Mouse (Mus musculus): ENCODE results near the gene Gtf3a. TPM values are rescaled to one million over a fixed set of nuclear protein-coding genes. Genes with fewer than 3 reads are reported as not detected.
"Not testable (repeated sequence)": the region's sequence is repeated elsewhere in the genome, so short reads cannot be mapped to it uniquely, and the experiment has no call there.

Gtf3a gene
- polyA plus RNA-seq, 1 experiment from 2014 or later: 112 TPM

DNA sequence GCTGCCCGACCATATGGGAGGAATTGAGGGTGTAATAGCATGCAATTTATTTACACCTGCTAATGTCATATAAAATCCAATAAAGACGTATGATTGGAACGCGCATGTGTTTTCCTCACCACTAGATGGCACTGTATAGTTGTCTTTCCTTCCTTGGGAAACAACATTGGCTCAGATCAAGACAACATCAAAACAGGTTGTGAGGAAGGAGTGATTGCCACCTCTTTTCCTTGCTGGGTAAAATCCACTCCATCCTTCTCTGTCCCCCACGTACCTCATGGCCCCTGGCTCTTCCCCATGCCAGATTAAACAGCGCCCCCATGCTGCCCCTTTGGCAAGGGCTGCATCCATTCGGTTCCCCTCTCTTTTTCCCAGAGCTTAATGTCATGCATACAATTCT, 8.2 kb upstream of the Gtf3a start:
- no peaks in the 10 kb centered on the region for H3K36me3 ChIP-seq
- no peaks in the 10 kb centered on the region for H3K9me3 ChIP-seq
- H3K4me2 ChIP-seq: 0 out of 2 replicates have a peak overlapping the region, but pooled peaks have one; percentile 7
- no peak overlapping the region for H3K9ac ChIP-seq
- no peak overlapping the region for H3K27ac ChIP-seq (replicated peaks)
- H3K4me3 ChIP-seq: no peak overlapping the region
- WGBS: 20% methylated on average over 7 of the region's 7 CpGs
- peaks cover 7% of the 10 kb centered on the region for H3K4me1 ChIP-seq (replicated peaks)
- H3K27me3 ChIP-seq: no peaks in the 10 kb centered on the region
- no peak for ATAC-seq (ENCODE audit: low FRiP score, low read depth)

- not testable (repeated sequence) for H3K9ac ChIP-seq; H3K27ac ChIP-seq (replicated peaks); H3K9me3 ChIP-seq; H3K4me1 ChIP-seq (replicated peaks); H3K4me3 ChIP-seq; ATAC-seq (ENCODE audit: low FRiP score, low read depth); H3K27me3 ChIP-seq; H3K4me2 ChIP-seq; H3K36me3 ChIP-seq
- WGBS: 48% methylated on average over 2 of the region's 2 CpGs
These were observed 6.5 kb upstream of the Gtf3a start for GRCm38 (mm10) chr5:146941939-146942338.

DNA sequence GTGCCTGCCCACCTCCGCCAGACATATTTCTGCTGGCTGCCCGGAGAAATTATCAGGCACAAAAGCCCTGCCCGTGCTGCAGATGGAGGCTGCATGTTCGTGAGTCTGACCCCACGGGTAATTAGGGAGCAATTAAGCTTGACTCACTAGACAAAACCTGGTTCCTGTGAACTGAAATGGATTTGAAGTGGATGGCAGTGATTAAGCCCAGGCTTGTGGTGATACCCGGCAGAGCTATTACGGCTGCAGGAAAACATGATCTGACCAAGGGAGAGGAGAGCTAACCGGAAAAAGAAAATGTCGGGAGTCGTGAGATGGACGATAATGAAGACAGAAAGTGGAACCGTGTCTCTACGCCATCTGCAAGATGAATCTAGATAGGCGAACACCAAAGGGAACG, 5.5 kb upstream of the Gtf3a start:
- H3K27me3 ChIP-seq: no peaks in the 10 kb centered on the region
- H3K4me2 ChIP-seq: no peak overlapping the region
- no peak overlapping the region for H3K27ac ChIP-seq (replicated peaks)
- H3K36me3 ChIP-seq: no peaks in the 10 kb centered on the region
- 75% methylated on average over 15 of the region's 15 CpGs for WGBS
- no peaks in the 10 kb centered on the region for H3K9me3 ChIP-seq
- H3K9ac ChIP-seq: no peak overlapping the region
- no peak overlapping the region for H3K4me3 ChIP-seq
- peaks cover 7% of the 10 kb centered on the region for H3K4me1 ChIP-seq (replicated peaks)
- no peak for ATAC-seq (ENCODE audit: low FRiP score, low read depth)

DNA sequence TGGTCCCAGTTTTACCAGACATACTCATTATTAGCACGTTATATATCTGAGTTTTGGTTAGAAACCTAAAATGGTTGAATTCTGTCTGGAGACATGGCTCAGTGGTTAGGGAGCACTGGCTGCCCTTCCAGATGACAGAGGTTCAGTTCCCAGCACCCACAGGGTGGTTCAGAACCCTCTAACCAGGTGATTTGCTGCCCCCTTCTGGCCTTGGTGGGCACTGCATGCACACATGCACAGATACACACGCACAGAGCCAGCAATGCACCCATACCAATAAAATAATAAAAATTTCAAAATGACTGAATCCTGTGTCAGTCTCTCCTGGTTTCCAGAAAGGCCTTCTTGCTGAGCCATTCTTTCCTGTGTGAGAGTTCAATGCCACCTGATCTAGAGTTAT, 3.9 kb upstream of the Gtf3a start:
- Histone ChIP-seq H3K4me2 (no peak overlapping the region), H3K27me3 (no peaks in the 10 kb centered on the region), H3K9me3 (no peaks in the 10 kb centered on the region), H3K27ac (replicated peaks) (no peak overlapping the region), H3K4me3 (no peak overlapping the region), H3K9ac (no peak overlapping the region), H3K36me3 (no peaks in the 10 kb centered on the region), H3K4me1 (replicated peaks) (peaks cover 15% of the 10 kb centered on the region)
- WGBS: 94% methylated on average over 2 of the region's 2 CpGs
- ATAC-seq (ENCODE audit: low FRiP score, low read depth): no peak

DNA sequence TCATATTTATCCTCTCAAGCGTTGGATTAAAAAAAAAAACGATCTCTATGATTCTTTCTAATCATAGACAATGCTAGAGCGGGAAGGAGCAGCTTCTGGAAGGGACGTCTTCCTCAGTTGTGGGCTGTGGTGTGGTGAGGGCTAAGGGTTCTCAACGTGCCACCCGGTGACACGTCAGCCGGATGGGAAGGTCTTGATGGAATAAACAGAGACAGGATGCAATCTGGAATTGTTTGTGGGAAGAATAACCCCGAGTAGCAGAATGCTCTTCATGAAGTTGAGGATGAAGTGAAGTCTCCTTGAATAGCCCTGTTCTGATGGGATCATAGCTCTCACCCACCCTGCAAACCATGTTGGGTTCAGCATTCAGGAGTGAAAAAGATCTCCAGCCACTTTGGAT, 1.8 kb upstream of the Gtf3a start:
- Histone ChIP-seq H3K4me3 (no peak overlapping the region), H3K27ac (replicated peaks) (no peak overlapping the region), H3K27me3 (no peaks in the 10 kb centered on the region), H3K4me1 (replicated peaks) (peaks cover 16% of the 10 kb centered on the region), H3K9ac (no peak overlapping the region), H3K4me2 (no peak overlapping the region), H3K9me3 (no peaks in the 10 kb centered on the region), H3K36me3 (peaks cover 8% of the 10 kb centered on the region)
- WGBS: 92% methylated on average over 9 of the region's 9 CpGs
- no peak for ATAC-seq (ENCODE audit: low FRiP score, low read depth)

DNA sequence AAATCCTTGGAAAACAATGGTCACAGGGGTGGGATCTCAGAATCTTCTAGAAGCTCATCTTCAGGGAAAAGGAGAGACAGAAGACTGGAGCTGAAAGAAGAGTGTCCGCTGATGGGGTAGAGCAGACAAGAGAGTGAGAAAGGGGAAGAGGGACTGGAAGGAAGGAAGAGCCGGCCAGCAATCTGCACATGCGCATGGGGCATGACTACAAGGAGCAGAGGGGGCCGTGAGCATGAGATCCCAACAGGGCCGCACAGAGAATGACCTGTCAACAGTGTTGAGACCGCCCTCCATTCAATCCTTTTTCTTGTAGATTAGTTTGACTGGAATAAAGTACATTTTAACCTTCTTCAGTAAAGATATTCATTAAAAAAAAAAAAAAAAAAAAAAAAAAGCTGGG, 960 bp upstream of the Gtf3a start:
- no peak overlapping the region for H3K27ac ChIP-seq (replicated peaks)
- no peak overlapping the region for H3K4me2 ChIP-seq
- no peak overlapping the region for H3K4me3 ChIP-seq
- WGBS: 91% methylated on average over 6 of the region's 6 CpGs
- H3K4me1 ChIP-seq (replicated peaks): peaks cover 16% of the 10 kb centered on the region
- no peak for ATAC-seq (ENCODE audit: low FRiP score, low read depth)
- H3K9me3 ChIP-seq: no peaks in the 10 kb centered on the region
- no peak overlapping the region for H3K9ac ChIP-seq
- H3K36me3 ChIP-seq: peaks cover 14% of the 10 kb centered on the region
- H3K27me3 ChIP-seq: no peaks in the 10 kb centered on the region

DNA sequence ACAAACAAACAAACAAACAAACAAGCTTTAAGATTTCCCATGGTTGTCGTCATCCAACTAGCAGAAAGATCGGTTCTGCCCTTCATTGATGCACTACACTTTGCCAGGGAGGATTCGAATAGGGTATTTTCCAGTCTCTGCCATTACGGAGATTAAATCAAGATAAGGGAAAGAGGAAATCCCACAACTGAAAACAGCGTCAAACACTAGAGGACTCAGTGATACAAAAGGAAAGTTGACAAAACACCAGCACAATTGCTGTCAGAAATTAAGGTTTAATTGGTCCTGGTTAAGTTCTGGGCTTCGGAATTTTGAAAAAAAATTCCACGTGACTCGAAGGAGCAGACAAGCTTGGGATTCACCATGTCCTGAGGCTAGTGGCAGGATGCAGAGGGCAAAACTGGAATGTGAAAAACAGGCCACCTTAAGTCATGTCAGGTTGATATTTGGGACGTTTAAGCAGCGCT, 383 bp upstream of the Gtf3a start:
- peak overlapping the region; percentile 78 for H3K27ac ChIP-seq (replicated peaks)
- no peak for ATAC-seq (ENCODE audit: low FRiP score, low read depth)
- peak overlapping the region; percentile 66 for H3K4me3 ChIP-seq
- peaks cover 20% of the 10 kb centered on the region for H3K36me3 ChIP-seq
- H3K4me2 ChIP-seq: peak overlapping the region; percentile 95
- peaks cover 16% of the 10 kb centered on the region for H3K4me1 ChIP-seq (replicated peaks)
- no peaks in the 10 kb centered on the region for H3K27me3 ChIP-seq
- WGBS: 21% methylated on average over 10 of the region's 10 CpGs
- peak overlapping the region; percentile 74 for H3K9ac ChIP-seq
- no peaks in the 10 kb centered on the region for H3K9me3 ChIP-seq

- Histone ChIP-seq H3K9ac (no peak overlapping the region), H3K27ac (replicated peaks) (no peak overlapping the region), H3K27me3 (no peaks in the 10 kb centered on the region), H3K4me1 (replicated peaks) (peaks cover 8% of the 10 kb centered on the region), H3K4me3 (no peak overlapping the region), H3K4me2 (no peak overlapping the region), H3K9me3 (no peaks in the 10 kb centered on the region), H3K36me3 (peaks cover 73% of the 10 kb centered on the region)
- ATAC-seq (ENCODE audit: low FRiP score, low read depth): no peak
- 94% methylated on average over 7 of the region's 7 CpGs for WGBS
These were observed 6.1 kb downstream of the Gtf3a start for GRCm38 (mm10) chr5:146954576-146954975.

DNA sequence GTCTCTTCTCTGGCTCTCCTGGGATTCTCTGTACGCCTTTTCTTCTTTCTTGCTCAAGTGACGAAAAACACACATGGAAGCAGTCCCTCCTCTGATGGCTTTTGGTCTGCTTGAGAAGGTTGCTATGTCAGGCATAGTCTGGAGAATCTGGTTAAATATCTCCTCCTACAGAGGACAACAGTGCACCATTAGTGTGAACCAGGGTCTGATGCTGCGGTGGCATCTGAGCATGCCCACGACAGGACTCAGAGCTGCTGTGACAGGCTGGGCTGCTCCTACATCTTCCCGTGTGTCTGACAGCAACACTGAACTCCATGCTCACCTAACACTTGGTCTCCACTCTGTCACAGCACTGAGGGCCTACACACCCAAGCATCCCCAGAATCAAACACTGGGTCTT, 7.2 kb downstream of the Gtf3a start:
- no peak for ATAC-seq (ENCODE audit: low FRiP score, low read depth)
- no peak overlapping the region for H3K4me3 ChIP-seq
- 87% methylated on average over 5 of the region's 5 CpGs for WGBS
- H3K9ac ChIP-seq: no peak overlapping the region
- peaks cover 73% of the 10 kb centered on the region for H3K36me3 ChIP-seq
- H3K27me3 ChIP-seq: no peaks in the 10 kb centered on the region
- H3K4me2 ChIP-seq: no peak overlapping the region
- no peaks in the 10 kb centered on the region for H3K4me1 ChIP-seq (replicated peaks)
- H3K27ac ChIP-seq (replicated peaks): no peak overlapping the region
- no peaks in the 10 kb centered on the region for H3K9me3 ChIP-seq

GRCm38 (mm10) chr5:146956678-146957077, 8.2 kb downstream of the Gtf3a start:
- ATAC-seq (ENCODE audit: low FRiP score, low read depth): no peak
- no peaks in the 10 kb centered on the region for H3K27me3 ChIP-seq
- no peaks in the 10 kb centered on the region for H3K9me3 ChIP-seq
- no peak overlapping the region for H3K9ac ChIP-seq
- WGBS: 94% methylated on average over 18 of the region's 18 CpGs
- no peak overlapping the region for H3K4me2 ChIP-seq
- no peak overlapping the region for H3K27ac ChIP-seq (replicated peaks)
- peaks cover 65% of the 10 kb centered on the region for H3K36me3 ChIP-seq
- no peak overlapping the region for H3K4me3 ChIP-seq
- no peaks in the 10 kb centered on the region; the same call in 1 of the 2 replicates for H3K4me1 ChIP-seq (replicated peaks)

GRCm38 (mm10) chr5:146963118-146963936, 14.9 kb downstream of the Gtf3a start, which contains the start of gene Mtif3:
Mtif3 (minus strand) TSS chr5:146963800.
- Histone ChIP-seq H3K4me3 (peak within 1 kb of the TSS; percentile 86), H3K27ac (replicated peaks) (peak within 1 kb of the TSS; percentile 85), H3K27me3 (no peaks in the 10 kb centered on the region), H3K4me2 (peak within 1 kb of the TSS; percentile 69), H3K36me3 (peaks cover 9% of the 10 kb centered on the region), H3K9me3 (no peaks in the 10 kb centered on the region), H3K4me1 (replicated peaks) (peaks cover 10% of the 10 kb centered on the region), H3K9ac (peak within 1 kb of the TSS; percentile 77)
- WGBS: 1% methylated on average over 46 of the region's 46 CpGs
- ATAC-seq (ENCODE audit: low FRiP score, low read depth): peak; percentile 86

DNA sequence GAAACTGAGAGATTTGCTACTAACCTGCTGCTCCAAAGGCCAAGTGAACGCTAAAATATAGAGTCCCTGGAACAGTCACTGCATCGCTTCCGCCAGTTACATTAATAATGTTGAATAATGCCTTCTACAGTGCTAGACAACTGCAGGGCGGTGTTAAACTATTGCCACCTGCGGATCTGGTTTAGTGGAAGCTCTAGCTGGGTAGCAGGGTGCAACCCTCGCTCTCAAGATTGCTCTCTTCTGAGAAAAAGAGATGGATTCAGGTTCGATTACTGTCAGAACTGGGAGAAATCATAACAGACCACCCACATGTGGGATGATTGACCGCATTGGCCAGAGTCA, 15.5 kb downstream of the Gtf3a start:
- no peaks in the 10 kb centered on the region for H3K27me3 ChIP-seq
- H3K36me3 ChIP-seq: peaks cover 4% of the 10 kb centered on the region; the same call in 1 of the 2 replicates
- H3K27ac ChIP-seq (replicated peaks): no peak overlapping the region
- peak overlapping the region; percentile 86 for H3K4me3 ChIP-seq
- 0 out of 2 replicates have a peak, but pooled peaks have one; percentile 51 for ATAC-seq (ENCODE audit: low FRiP score, low read depth)
- WGBS: 48% methylated on average over 8 of the region's 8 CpGs
- no peaks in the 10 kb centered on the region for H3K9me3 ChIP-seq
- peak overlapping the region; percentile 18; the same call in 1 of the 2 replicates for H3K9ac ChIP-seq
- H3K4me1 ChIP-seq (replicated peaks): peaks cover 10% of the 10 kb centered on the region
- peak overlapping the region; percentile 69 for H3K4me2 ChIP-seq
